Mouse (Mus musculus): Measurements from ENCODE around the gene Psmg1. TPM values are rescaled to one million over a fixed set of nuclear protein-coding genes. Genes with fewer than 3 reads are reported as not detected.

Gene Psmg1
- total RNA-seq, 2 experiments from 2014 or later = 9.6 to 14.9 TPM

DNA sequence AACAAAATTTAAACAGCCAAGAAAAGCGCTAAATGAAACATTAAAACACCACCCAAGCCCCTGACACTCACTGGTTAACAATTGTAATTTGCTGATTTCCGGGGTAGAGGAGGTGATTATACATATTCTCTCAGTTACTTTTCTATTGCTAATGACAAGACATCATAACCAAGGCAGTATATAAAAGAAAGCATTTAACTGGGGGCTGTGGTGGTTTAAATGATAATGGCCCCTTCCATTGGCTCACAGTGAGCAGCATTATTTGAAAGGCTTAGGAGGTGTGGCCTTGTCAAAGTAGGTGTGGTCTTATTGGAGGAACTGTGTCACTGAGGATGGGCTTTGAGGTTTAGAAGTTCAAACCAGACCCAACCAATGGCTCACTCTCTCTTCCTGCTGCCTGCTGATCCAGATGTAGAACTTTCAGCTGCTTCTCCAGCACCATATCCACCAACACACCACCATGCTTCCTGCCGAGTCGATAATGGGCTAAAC is 37.6 kb downstream of the Psmg1 start:
- no peak overlapping the region for H3K4me3 ChIP-seq
- H3K27ac ChIP-seq = no peak overlapping the region
- TF ChIP-seq CTCF (IDR thresholded peaks at IDR 0.05) = no peak
- no peak for DNase-seq
- intact Hi-C loops (cut with DNase I) = no loop called here

DNA sequence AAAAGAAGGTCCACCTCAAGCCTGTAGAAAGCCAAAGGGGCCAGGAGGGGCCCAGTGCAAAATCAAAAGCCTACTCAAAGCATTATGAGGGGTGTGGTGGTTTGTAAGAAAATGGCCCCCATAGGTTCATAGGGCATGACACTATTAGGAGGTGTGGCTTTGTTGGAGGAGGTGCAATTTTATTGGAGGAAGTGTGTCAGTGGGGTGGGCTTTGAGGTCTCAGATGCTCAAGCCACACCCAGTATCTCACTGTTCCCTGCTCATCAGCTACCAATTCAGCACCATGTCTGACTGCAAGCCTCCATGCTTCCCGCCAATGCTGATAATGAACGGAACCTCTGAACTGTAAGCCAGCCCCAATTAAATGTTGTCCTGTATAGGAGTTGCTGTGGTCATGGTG is 39.3 kb downstream of the Psmg1 start:
- DNase-seq = no peak
- Histone ChIP-seq H3K27ac (no peak overlapping the region), H3K4me3 (no peak overlapping the region)
- no peak for TF ChIP-seq CTCF (IDR thresholded peaks at IDR 0.05)
- intact Hi-C loops (cut with DNase I) = no loop called here

DNA sequence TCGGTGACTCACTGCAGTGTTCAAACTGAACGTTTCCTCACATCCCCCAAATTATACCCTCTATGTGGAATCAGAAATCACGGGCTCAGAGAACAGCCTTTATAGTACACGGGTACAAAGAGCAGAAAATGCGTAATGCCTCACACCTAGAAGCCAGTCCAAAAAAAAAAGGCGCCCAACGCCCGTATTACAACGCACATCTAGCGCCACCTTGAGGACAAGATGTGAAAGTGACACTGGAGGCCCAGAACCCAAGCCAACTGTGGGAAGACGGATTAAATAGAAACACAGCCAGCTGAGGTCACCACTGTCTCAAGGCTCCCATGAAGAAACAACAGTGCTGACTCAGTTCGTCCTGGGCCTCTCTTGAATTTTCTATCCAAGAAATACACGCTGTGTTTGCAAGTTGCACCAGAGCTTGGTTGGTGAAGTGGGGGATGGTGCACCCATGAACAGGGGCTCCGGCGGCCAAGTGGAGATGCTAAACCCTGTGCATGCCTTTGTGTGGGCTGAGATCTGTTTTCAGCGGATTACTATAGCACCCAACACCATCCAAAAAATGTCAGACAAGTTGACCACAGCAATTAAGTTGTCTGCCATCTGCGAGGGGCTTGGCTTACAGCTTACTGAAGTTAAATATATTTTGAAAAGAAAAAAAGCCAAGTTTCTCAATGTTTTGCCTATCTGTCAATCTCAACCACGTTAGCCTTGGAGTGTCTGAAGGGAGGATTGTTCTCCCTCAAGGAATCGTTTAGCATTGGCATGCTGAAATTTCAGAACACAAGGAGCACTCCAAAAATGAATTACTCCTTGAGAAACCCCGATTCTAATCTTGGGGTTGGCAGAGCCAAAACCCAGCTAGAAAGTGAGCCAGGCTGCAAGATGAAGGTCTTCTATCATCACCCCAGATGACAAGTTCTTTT is 45.1 kb downstream of the Psmg1 start:
- TF ChIP-seq CTCF (IDR thresholded peaks at IDR 0.05) = peak; percentile 98

DNA sequence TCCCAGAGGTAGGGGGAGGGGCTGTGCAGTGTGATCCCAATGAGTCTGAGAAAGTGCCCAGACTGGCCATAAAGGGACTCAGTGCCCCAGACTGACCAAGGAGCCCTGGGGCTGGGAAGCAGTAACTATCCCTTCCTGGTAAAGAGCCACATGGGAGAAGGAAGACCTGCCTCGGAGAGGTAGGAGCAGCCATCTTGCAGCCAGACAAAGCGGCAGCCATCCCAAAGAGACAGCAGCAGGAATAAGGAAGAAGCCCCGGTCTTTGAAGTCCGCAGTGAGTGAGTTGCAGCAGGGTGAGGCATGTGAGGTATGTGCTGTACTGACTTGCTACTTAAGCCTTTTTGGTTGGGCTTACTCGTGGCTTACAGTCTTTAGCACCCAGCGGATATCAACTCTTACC is 47.6 kb downstream of the Psmg1 start:
- no peak for TF ChIP-seq CTCF (IDR thresholded peaks at IDR 0.05)
- no peak overlapping the region for H3K4me3 ChIP-seq
- no peak for DNase-seq
- intact Hi-C loops (cut with DNase I) = loop anchor here (10.0 kb wide), 1 partner anchor 178 kb away; no protein-coding TSS in a partner anchor
- no peak overlapping the region for H3K27ac ChIP-seq

More for the DNA sequence above, 45.1 kb downstream of the Psmg1 start:
- H3K27ac ChIP-seq = peak overlapping the region; percentile 63; the same call in 1 of the 2 replicates
- peak; percentile 71 for DNase-seq
- intact Hi-C loops (cut with DNase I) = loop anchor here (1.0 to 10.0 kb wide), 4 partner anchors 181 to 297 kb away; no protein-coding TSS in a partner anchor
- H3K4me3 ChIP-seq = peak overlapping the region; percentile 38

DNA sequence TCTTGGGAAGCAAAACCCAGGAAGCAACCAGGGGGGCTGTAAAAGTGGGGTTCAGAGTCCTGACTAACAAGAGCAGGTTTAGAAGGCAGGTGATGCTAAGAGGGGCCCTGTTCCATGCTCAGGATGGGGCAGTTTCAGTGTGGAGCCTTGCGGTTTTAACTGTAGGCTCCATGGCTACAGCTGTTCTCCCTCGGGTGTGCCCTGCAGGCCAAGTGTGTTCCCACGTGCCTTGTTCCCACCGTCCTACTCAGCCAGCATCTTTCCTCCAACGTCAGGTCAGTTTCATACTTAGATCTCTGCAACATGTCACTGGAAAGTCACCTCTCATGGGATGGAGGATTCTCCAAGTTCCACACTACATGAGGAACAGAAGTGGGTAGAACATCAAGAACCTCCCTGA is 49.2 kb downstream of the Psmg1 start:
- no peak for DNase-seq
- Histone ChIP-seq H3K4me3 (no peak overlapping the region), H3K27ac (no peak overlapping the region)
- TF ChIP-seq CTCF (IDR thresholded peaks at IDR 0.05) = no peak
- intact Hi-C loops (cut with DNase I) = loop anchor here (10.0 kb wide), 1 partner anchor 177 kb away; no protein-coding TSS in a partner anchor

DNA sequence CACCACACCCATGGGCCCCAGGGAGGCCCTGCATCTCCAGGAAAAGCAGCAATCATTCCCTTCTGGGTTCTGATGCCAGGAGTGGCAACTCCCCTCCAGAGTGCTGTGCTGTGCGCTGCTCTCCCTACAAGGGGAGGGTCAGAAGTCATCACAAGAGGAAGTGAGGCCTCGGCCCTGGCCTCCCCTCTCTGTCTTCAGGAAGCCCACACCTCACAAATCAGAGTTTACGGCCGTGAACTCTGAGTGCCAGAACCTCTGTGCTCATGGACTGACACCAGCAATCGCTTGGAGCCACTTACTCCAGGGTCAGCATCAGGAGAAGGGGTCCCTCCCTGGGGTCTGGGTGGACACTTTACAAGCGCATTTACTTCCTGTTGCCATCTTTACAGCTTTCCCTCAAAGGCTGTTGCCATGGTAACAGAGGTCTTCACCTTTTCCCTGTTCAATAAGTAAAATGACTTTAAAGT is 55.2 kb downstream of the Psmg1 start:
- DNase-seq = no peak
- Histone ChIP-seq H3K4me3 (no peak overlapping the region), H3K27ac (no peak overlapping the region)
- TF ChIP-seq CTCF (IDR thresholded peaks at IDR 0.05) = no peak
- intact Hi-C loops (cut with DNase I) = no loop called here

GRCm38 (mm10) chr16:95932860-95933259 is 57.9 kb downstream of the Psmg1 start:
- no peak for TF ChIP-seq CTCF (IDR thresholded peaks at IDR 0.05)
- no peak for DNase-seq
- intact Hi-C loops (cut with DNase I) = no loop called here
- no peak overlapping the region for H3K4me3 ChIP-seq
- no peak overlapping the region for H3K27ac ChIP-seq

GRCm38 (mm10) chr16:95931509-95931908 is 59.3 kb downstream of the Psmg1 start:
- no peak for DNase-seq
- intact Hi-C loops (cut with DNase I) = no loop called here

More at GRCm38 (mm10) chr16:95931509-95931908, 59.3 kb downstream of the Psmg1 start:
- no peak overlapping the region for H3K4me3 ChIP-seq
- no peak overlapping the region for H3K27ac ChIP-seq
- no peak for TF ChIP-seq CTCF (IDR thresholded peaks at IDR 0.05)

Small RNA genes within 50 kb of the gene (microRNA-seq; reads per million reads assigned to microRNA genes)
- gene Gm27833 = not detected

Other genes starting within 250 kb of the Psmg1 start
- gene Brwd1, start 91.6 kb upstream of the Psmg1 start, total RNA-seq (2021) = 10 to 100 TPM; 56.4 to 62.8 TPM
- gene Hmgn1, start 136.8 kb upstream of the Psmg1 start, total RNA-seq (2021) = 10 to 100 TPM; 19.9 to 38.1 TPM
- 10 to 100 TPM in 1 of 2 experiments, 1 to 10 TPM in 1; 9.7 to 12.3 TPM for gene Wrb, start 154.4 kb upstream of the Psmg1 start, total RNA-seq (2021)
- gene Lca5l, start 201.3 kb upstream of the Psmg1 start, total RNA-seq (2021) = under 1 TPM; 0.50 to 0.51 TPM
- gene Sh3bgr, start 209.5 kb upstream of the Psmg1 start, total RNA-seq (2021) = 100 to 1,000 TPM; 843 to 991 TPM
- gene B3galt5, start 244.8 kb upstream of the Psmg1 start, total RNA-seq (2021) = not detected

Data from gastrocnemius, adult 2 months (tissue).